Mouse (Mus musculus): ENCODE measurements at regions not wholly inside any gene's neighbourhood (a gene's known extent, or its start where the extent isn't known, plus 50 kb on each side); places are given as distances from the start of the nearest gene placed in this dataset.

DNA sequence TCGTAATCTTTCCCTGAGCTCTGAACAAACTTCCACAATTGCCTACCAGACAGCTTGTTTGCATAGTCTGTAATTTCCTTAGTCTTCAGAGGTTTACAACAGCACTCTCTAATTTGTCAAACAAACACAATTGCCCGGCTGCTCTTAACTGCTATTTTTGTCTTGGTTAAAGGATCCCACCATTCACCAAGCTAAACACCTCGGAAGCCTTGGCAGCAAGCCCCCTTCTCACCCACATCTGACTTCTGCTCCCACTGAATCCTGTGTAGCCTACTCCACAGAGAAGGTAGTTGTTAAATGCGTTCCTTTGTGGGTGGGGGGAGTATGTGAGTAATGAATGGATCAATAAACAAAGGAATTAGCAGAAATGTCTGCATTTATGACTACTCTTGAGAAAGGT is 59.8 kb upstream of the Rspo3 start:
- no peak for DNase-seq

DNA sequence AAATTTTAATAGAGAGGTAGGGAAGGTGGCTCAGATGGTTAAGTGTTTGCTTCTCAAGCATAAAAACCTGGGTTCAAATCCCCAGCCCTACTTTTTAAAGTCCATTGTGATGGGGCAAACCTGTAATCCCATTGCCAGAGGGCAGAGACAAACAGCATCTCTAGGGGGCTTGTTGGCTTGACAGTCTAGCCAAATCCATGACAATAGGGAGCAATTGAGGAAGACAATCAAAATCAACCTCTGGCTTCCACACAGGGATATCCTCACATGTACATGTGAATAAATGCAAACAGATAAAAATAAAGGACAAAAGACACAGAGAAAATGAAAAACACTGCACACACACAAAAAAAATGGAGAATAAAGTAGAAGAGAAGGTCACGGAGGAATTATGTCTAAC is 59.3 kb upstream of the Rspo3 start:
- DNase-seq = no peak

DNA sequence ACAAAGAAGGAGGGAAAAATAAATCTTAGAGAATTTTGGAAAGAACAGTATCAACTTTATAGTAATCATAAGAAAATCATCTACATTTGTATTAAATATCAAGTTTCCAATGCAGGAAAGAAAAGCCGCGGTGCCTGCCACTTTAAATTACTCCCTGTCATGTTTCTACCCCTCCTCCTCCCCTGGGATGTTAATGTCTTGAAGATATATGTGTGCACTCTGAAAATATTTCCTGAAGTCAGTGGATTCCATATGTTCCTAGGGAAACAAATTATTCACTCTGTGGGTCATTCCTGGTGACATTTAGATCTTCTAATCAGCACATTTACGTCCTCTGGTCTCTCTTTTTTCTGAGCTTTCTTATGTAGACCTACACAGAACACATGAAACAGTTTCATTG is 57.2 kb upstream of the Rspo3 start:
- DNase-seq = no peak

DNA sequence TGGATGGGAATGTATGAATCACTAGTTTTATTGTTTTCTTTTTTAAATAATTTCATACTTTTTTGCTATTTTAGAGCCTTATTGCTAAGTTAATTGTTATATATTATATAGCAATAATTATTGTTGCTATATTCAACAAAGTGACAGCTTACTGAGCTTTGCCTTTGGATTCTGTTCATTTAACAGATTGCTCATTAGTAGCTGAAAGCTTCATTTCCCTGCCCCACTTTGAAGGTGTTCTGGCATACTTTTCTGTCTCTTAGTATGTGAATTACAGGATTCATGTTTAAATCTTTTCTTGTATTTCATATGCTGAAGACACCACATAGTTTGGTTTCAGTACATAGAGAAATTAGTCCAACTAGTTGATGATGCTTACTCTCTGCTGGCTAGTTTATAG is 54.5 kb upstream of the Rspo3 start:
- no peak for DNase-seq

GRCm38 (mm10) chr10:29589739-29590138 is 54.1 kb upstream of the Rspo3 start:
- no peak for DNase-seq

All from kidney, adult 18-20 months (tissue).